Comparison of ENCODE assay signal across 20 mouse cellular contexts in the genomic region with DNA sequence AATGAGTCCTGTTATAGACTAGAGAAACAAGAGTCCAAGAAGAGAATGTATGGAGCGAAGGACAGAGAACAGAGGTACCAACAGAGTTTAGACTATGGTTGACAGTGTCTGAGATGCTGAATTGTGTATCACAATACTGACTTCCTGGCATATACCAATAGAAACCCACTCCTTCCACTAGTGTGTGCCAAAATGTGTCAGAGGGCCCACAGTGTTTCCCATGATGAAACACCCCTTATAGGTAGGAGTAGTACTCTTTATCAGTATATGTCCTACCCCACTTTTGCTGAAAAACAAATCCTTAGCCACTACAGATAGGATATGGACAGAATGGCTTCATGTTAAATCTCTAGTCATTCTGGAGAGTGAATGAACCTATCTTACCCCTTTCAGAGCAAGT.
"Had no signal": no experiment of that assay in that cellular context is flagged by ENCODE, and none has a peak within 500 bp of the region (broad histone marks: within the 10 kb centered on the region; RNA-seq: fewer than 3 reads in every experiment).

No protein-coding gene starts in this region.

- H3K27me3 ChIP-seq: limb, embryonic 12.5 days; limb, embryonic 15.5 days; megakaryocyte, embryonic 14.5 days; midbrain, embryonic 15.5 days; neural tube, embryonic 12.5 days; neural tube, embryonic 15.5 days had no signal

- DNase-seq: kidney, adult 18-20 months; kidney, postnatal 4 days; left cerebral cortex, postnatal 4 days; lung, adult 18-20 months; lung, postnatal 10 days; right cerebral cortex, adult 18-20 months; right cerebral cortex, postnatal 14 days; right cerebral cortex, postnatal 4 days; thymus, adult 2 months; thymus, postnatal 14 days; thymus, postnatal 4 days had no signal

- H3K4me2 ChIP-seq: limb, embryonic 12.5 days; limb, embryonic 15.5 days; midbrain, embryonic 15.5 days; neural tube, embryonic 12.5 days; neural tube, embryonic 15.5 days had no signal

- H3K27ac ChIP-seq: limb, embryonic 12.5 days; limb, embryonic 15.5 days; liver, embryonic 14.5 days; midbrain, embryonic 10.5 days; neural tube, embryonic 12.5 days; neural tube, embryonic 15.5 days had no signal

- H3K9me3 ChIP-seq: limb, embryonic 12.5 days; limb, embryonic 15.5 days; megakaryocyte, embryonic 14.5 days; midbrain, embryonic 10.5 days; midbrain, embryonic 15.5 days; neural tube, embryonic 12.5 days; neural tube, embryonic 15.5 days had no signal

- H3K4me1 ChIP-seq: midbrain, embryonic 15.5 days had no signal

- ATAC-seq: intestine, embryonic 16.5 days; midbrain, embryonic 15.5 days had no signal

- H3K36me3 ChIP-seq: limb, embryonic 12.5 days; limb, embryonic 15.5 days; midbrain, embryonic 10.5 days; midbrain, embryonic 15.5 days; neural tube, embryonic 12.5 days; neural tube, embryonic 15.5 days had no signal

- H3K9ac ChIP-seq: limb, embryonic 12.5 days; limb, embryonic 15.5 days; liver, embryonic 14.5 days; midbrain, embryonic 15.5 days; neural tube, embryonic 12.5 days; neural tube, embryonic 15.5 days had no signal

- H3K4me3 ChIP-seq: limb, embryonic 12.5 days; limb, embryonic 15.5 days; megakaryocyte, embryonic 14.5 days; midbrain, embryonic 10.5 days; midbrain, embryonic 15.5 days; neural tube, embryonic 12.5 days; neural tube, embryonic 15.5 days had no signal
